Mouse (Mus musculus) kidney, adult 11 months (tissue): ENCODE data around the gene Mov10.
"Not testable (repeated sequence)": the region's sequence is repeated elsewhere in the genome, so short reads cannot be mapped to it uniquely, and the experiment has no call there.

Experiments used
- DNase-seq: peaks from one replicate; pipeline ENCODE4 v3.0.0; 2022

Gene Mov10

GRCm38 (mm10) chr3:104780561-104781420 is 37.6 kb downstream of the Mov10 start, which contains the start of gene Ppm1j:
Gene Ppm1j, plus strand, starts transcription at chr3:104781056.
- peak; percentile 79 for DNase-seq

- no peak for DNase-seq
Observed at GRCm38 (mm10) chr3:104779949-104780348, 38.4 kb downstream of the Mov10 start.

- DNase-seq = no peak
Observed at GRCm38 (mm10) chr3:104777342-104777741, 41.0 kb downstream of the Mov10 start.

- DNase-seq = no peak
Observed at GRCm38 (mm10) chr3:104773301-104773700, 45.1 kb downstream of the Mov10 start.

GRCm38 (mm10) chr3:104771460-104771859 is 46.9 kb downstream of the Mov10 start:
- no peak for DNase-seq

- no peak for DNase-seq
Observed at GRCm38 (mm10) chr3:104770918-104771317, 47.4 kb downstream of the Mov10 start.

GRCm38 (mm10) chr3:104770035-104770434 is 48.3 kb downstream of the Mov10 start:
- DNase-seq = no peak

GRCm38 (mm10) chr3:104769135-104769534 is 49.2 kb downstream of the Mov10 start:
- no peak for DNase-seq

GRCm38 (mm10) chr3:104767716-104768115 is 50.6 kb downstream of the Mov10 start:
- no peak for DNase-seq

- DNase-seq = no peak
Observed at GRCm38 (mm10) chr3:104767141-104767540, 51.2 kb downstream of the Mov10 start.

- no peak for DNase-seq
Observed at GRCm38 (mm10) chr3:104765021-104765420, 53.3 kb downstream of the Mov10 start.

GRCm38 (mm10) chr3:104762103-104762863 is 56.1 kb downstream of the Mov10 start:
- peak; percentile 31 for DNase-seq

- DNase-seq = no peak
Observed at GRCm38 (mm10) chr3:104758869-104759268, 59.5 kb downstream of the Mov10 start.

GRCm38 (mm10) chr3:104758406-104758805 is 60.0 kb downstream of the Mov10 start:
- DNase-seq = peak; percentile 20

- DNase-seq = not testable (repeated sequence)
Observed at GRCm38 (mm10) chr3:104752845-104753244, 65.5 kb downstream of the Mov10 start.
